Mouse (Mus musculus) forebrain, embryonic 16.5 days (tissue): ENCODE measurements at regions not wholly inside any gene's neighbourhood (a gene's known extent, or its start where the extent isn't known, plus 50 kb on each side); places are given as distances from the start of the nearest gene placed in this dataset.
A peak's percentile ranks its signal among the peaks of the same experiment; 100 is the strongest.

ENCODE experiments used
- ATAC-seq: fragments of 200-750 bp; cut with Nextera tagmentation; 2 replicates; pipeline ENCODE4 v1.8.0; 2017; ENCODE audit warnings: mild to moderate bottlenecking, moderate library complexity
- H3K27ac ChIP-seq: fragments of 300-500 bp; sonication (generic); 2 replicates; pipeline ENCODE4 v1.5.1; 2014; ENCODE audit warnings: low read length, control low read depth
- H3K27me3 ChIP-seq: fragments of 300-500 bp; sonication (generic); replicated peaks from 2 replicates; pipeline ENCODE4 v1.6.1; 2014; ENCODE audit warnings: low read length; ENCODE audit not compliant: control insufficient read depth, insufficient read depth
- H3K36me3 ChIP-seq: fragments of 300-500 bp; sonication (generic); 2 replicates; pipeline ENCODE4 v1.6.1; 2014; ENCODE audit not compliant: control insufficient read depth, insufficient read depth
- H3K4me1 ChIP-seq: fragments of 300-500 bp; sonication (generic); replicated peaks from 2 replicates; pipeline ENCODE4 v1.6.1; 2014; ENCODE audit warnings: low read length; ENCODE audit not compliant: control insufficient read depth, insufficient read depth
- H3K4me2 ChIP-seq: fragments of 300-500 bp; sonication (generic); 2 replicates; pipeline ENCODE4 v1.6.1; 2014; ENCODE audit warnings: mild to moderate bottlenecking, low read length, control low read depth
- H3K4me3 ChIP-seq: fragments of 300-500 bp; sonication (generic); replicated peaks from 2 replicates; pipeline ENCODE4 v1.5.1; 2014; ENCODE audit warnings: mild to moderate bottlenecking, low read length, control low read depth
- H3K9ac ChIP-seq: fragments of 300-500 bp; sonication (generic); replicated peaks from 2 replicates; pipeline ENCODE4 v1.6.1; 2014; ENCODE audit warnings: low read depth, low read length, control low read depth
- H3K9me3 ChIP-seq: fragments of 300-500 bp; sonication (generic); 2 replicates; pipeline ENCODE4 v1.6.1; 2016; ENCODE audit warnings: low read length; ENCODE audit not compliant: control insufficient read depth
- WGBS: fragments of 180-500 bp; shearing (Covaris S2); extraction: QIAGEN DNeasy Blood & Tissue Kit; methylation state at CpG from one replicate; pipeline ENCODE4 v1.1.7; 2014; 5-methylcytosine and 5-hydroxymethylcytosine counted together

DNA sequence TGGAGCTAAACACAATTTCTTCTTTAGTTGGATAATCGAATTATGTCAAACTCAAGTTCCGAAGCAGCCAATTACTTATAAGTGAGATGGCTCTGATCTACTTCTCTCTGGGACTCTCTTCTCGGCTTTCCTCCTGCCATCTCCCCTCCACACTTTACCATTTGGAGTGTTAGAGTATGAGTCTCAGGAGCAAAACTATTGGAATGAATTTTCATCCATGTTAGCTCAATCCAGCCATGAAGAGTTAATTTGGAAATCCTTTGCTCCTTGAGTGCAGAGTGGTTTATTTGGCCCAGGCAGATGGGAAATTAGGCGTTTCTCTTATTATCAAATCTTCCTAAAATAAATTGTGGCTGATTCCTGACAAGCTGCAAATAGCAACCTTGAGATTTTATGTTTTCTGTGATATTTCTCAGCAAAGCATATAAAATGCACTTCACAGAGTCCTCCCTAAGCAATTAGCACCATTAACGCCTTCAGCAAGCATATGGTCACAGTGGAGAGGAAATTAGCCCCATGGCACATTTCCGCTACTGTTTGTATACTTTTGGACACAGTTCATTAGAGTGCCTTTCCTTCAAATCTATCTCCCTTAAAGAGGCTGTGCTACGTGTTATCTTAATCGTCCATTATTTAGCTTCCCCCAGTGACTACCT, 1189.1 kb downstream of the Fam181b start:
- 60% methylated on average over 8 of the region's 8 CpGs for WGBS
- no peaks in the 10 kb centered on the region for H3K27me3 ChIP-seq
- no peak overlapping the region for H3K4me3 ChIP-seq
- H3K36me3 ChIP-seq: no peaks in the 10 kb centered on the region
- no peak overlapping the region for H3K9ac ChIP-seq
- no peak overlapping the region for H3K27ac ChIP-seq
- H3K4me2 ChIP-seq: no peak overlapping the region
- ATAC-seq: peak; percentile 80
- H3K4me1 ChIP-seq: 0 out of 2 replicates have a peak, but pooled peaks cover 3% of the 10 kb centered on the region
- no peaks in the 10 kb centered on the region for H3K9me3 ChIP-seq

DNA sequence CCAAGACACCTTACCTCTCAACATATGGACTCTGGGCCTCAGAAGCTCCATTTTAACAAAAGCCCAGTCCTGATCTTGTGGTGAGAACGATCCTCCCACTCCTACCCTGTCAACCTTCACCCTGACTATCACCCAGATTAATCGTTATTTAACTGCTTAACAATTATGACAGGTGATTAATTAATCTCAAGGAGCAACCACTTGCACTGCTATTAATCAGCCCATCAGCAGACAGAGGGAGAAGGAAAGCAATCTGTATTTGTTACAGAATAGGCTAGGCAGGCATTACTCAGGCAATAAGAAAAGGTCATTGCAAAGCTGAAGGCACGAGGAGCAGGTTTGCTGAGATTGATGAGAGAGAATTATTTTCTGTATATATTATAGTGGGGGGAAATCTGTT, 1201.9 kb downstream of the Fam181b start:
- 56% methylated on average over 3 of the region's 3 CpGs for WGBS
- H3K9me3 ChIP-seq: no peaks in the 10 kb centered on the region
- no peaks in the 10 kb centered on the region for H3K4me1 ChIP-seq
- no peak overlapping the region for H3K4me2 ChIP-seq
- no peak overlapping the region for H3K9ac ChIP-seq
- no peak overlapping the region for H3K27ac ChIP-seq
- no peak for ATAC-seq
- no peak overlapping the region for H3K4me3 ChIP-seq
- no peaks in the 10 kb centered on the region for H3K27me3 ChIP-seq
- H3K36me3 ChIP-seq: no peaks in the 10 kb centered on the region

DNA sequence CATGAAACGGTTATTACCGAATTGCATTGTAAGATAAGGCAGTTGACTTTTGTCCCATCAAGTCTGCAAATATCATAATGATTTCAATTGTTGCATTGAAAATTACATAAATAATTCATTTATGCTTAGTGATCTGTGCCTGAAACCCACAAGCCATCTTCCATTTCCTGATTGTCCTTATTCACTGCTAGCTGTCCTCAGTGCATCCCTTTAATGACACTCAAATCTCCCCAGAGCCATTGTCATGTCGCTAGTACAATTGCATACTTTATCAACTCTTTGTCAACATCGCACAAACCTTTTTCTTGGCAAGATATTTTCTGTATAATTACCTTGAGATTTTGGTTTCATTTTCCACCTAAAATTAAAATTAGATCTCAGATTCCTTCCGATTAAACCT, 1202.3 kb downstream of the Fam181b start:
- Histone ChIP-seq H3K4me1 (no peaks in the 10 kb centered on the region), H3K9ac (no peak overlapping the region), H3K36me3 (no peaks in the 10 kb centered on the region), H3K4me2 (no peak overlapping the region), H3K4me3 (no peak overlapping the region), H3K27me3 (no peaks in the 10 kb centered on the region), H3K27ac (no peak overlapping the region), H3K9me3 (no peaks in the 10 kb centered on the region)
- no peak for ATAC-seq
- WGBS: 83% methylated on average over 5 of the region's 5 CpGs

DNA sequence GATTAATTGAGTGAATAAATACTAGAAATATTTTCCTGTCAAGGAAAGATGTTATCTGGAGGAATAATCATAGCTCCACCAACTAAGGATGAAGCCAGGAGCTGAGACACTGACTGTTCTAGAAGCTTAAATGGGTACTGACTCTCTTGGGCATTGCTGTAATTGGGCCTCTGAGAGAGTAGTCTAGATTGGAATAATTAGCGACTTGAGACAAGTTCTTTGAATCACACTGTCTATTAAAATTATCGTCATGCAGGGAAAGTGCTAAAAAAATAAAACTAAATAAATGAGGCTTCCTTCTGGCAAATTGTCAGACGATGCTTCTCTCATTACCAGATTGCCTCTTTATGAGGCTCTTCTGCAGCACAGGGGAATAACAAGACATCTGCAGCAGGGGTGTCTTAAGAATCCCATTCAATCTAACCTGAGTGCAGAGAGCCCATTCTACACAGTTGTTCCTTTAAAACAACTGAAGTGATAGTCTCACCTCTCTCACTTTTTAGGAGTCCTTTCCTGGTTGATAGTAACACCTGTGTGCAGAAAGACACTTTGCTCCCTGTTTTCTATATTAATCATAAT, 1203.5 kb downstream of the Fam181b start:
- Histone ChIP-seq H3K36me3 (no peaks in the 10 kb centered on the region), H3K9me3 (no peaks in the 10 kb centered on the region), H3K27ac (no peak overlapping the region), H3K27me3 (no peaks in the 10 kb centered on the region), H3K4me1 (no peaks in the 10 kb centered on the region), H3K4me2 (no peak overlapping the region), H3K4me3 (no peak overlapping the region), H3K9ac (no peak overlapping the region)
- whole genome bisulfite sequencing: 49% methylated on average over 3 of the region's 3 CpGs
- ATAC-seq: peak; percentile 49; the same call in 1 of the 2 replicates

DNA sequence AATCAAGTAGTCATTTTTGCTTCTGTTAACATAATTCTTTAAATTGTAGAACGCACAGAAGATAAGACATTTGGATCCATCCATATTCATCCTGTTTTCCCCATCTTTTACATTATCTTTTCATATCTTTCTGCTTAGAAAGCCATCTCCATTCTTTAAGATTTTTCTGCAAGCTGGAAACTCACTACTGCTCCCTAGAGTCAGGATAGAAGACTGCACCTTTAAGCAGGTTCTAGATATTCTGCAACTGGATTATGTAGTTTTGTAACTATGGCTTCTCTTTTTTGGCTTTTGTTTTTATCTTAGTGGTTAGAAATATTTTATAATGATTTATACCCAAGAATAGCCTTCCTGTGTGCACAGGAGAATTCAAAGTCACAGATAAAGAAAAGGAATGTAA, 1225.9 kb downstream of the Fam181b start:
- Histone ChIP-seq H3K27ac (no peak overlapping the region), H3K9ac (no peak overlapping the region), H3K4me2 (no peak overlapping the region), H3K36me3 (no peaks in the 10 kb centered on the region), H3K27me3 (no peaks in the 10 kb centered on the region), H3K9me3 (no peaks in the 10 kb centered on the region), H3K4me3 (no peak overlapping the region), H3K4me1 (no peaks in the 10 kb centered on the region)
- no peak for ATAC-seq
- 93% methylated on average over 1 of the region's 1 CpGs for WGBS

DNA sequence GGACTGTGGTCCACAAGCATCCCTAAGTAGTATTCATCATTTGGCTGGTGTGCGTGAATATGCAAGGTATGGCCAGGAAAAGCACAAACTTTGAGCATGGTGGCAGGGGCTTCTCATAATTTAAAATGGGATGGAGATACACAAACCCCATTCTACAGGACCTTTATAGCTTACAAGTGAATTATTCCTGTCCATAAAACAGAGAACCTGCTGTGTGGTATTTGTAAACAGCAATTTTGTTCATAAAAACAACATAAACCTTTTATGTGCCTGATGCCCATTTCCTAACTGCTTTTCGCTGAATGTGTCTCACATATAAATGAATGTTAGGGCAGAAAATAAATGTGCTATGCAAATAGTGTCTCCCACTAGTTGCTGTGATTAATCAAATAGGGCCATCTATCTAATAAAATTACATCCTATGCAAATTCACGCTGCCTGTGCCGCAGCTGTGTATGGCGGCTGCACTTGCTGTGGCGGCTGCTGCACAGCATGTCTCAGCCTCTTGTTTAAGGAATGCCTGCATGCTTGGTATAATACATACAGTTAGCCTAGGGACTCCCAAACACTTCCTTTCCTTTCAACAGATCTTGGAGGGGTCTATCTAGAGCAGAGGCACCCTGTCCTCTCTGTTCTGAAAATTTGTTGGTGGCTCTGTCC, 1235.4 kb downstream of the Fam181b start:
- Histone ChIP-seq H3K4me1 (no peaks in the 10 kb centered on the region), H3K27me3 (no peaks in the 10 kb centered on the region), H3K4me3 (no peak overlapping the region), H3K9ac (no peak overlapping the region), H3K36me3 (no peaks in the 10 kb centered on the region), H3K27ac (no peak overlapping the region), H3K9me3 (no peaks in the 10 kb centered on the region), H3K4me2 (no peak overlapping the region)
- 85% methylated on average over 6 of the region's 6 CpGs for WGBS
- ATAC-seq: no peak

DNA sequence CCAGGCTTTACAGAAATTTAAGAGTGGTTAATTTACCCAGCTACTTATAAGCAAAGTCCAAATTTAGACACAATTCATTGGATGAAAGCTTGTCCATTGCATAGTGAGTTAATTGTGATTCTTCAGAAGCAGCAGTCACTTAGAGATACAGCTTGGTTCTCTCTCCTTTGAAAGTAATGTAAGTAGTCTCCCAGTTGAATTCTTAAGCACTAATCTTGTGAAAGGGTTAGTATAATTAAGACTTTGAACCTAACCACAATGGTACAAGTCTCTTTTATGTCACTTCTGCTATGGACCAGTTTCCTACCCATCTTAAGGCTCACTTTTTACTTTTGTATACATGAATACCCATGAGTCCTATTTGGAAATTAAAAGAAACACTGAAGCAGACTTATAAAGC, 1252.9 kb downstream of the Fam181b start:
- no peak overlapping the region for H3K27ac ChIP-seq
- no peaks in the 10 kb centered on the region for H3K4me1 ChIP-seq
- H3K4me2 ChIP-seq: no peak overlapping the region
- H3K27me3 ChIP-seq: no peaks in the 10 kb centered on the region
- H3K4me3 ChIP-seq: no peak overlapping the region
- no peak overlapping the region for H3K9ac ChIP-seq
- H3K36me3 ChIP-seq: no peaks in the 10 kb centered on the region
- no peaks in the 10 kb centered on the region for H3K9me3 ChIP-seq
- ATAC-seq: no peak
